ENCODE assay signal across 18 mouse cellular contexts in the genomic region with DNA sequence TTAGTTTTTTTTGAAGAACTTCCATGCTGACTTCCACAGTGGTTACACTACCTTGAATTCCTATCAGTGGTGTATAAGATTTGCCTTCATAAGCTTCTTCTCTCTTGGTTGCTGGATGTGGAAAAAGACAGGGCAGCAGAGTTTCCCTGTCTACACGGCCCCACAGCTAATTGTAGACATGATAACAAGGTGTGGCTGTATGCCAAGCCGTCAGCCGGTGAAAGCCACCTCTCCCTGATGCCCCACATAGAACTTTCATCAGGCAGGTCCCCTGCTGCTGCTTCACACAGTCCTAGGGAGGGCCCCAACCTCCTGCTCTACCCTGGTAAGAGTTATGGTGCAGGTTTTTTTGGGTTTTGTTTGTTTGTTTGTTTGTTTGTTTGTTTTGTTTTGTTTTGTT. TPM values are rescaled to one million over a fixed set of nuclear protein-coding genes. Genes with fewer than 3 reads are reported as not detected.
DNase-seq lines count a peak whose midpoint lies in the region; ATAC-seq lines count a peak whose summit lies in the region.
"Had no signal": no experiment of that assay in that cellular context is flagged by ENCODE, and none has a peak within 500 bp of the region (broad histone marks: within the 10 kb centered on the region; RNA-seq: fewer than 3 reads in every experiment).

No protein-coding gene starts in this region.

- H3K4me3 ChIP-seq in heart, embryonic 10.5 days = no peak overlapping the region
- H3K4me3 ChIP-seq in heart, embryonic 12.5 days = no peak overlapping the region
- H3K4me3 ChIP-seq in heart, embryonic 16.5 days (ENCODE audit: low read length) = no peak overlapping the region
- H3K4me3 ChIP-seq in midbrain, embryonic 16.5 days (ENCODE audit: low read depth, low read length) = no peak overlapping the region
- H3K4me3 ChIP-seq: embryonic facial prominence, embryonic 12.5 days; forebrain, embryonic 12.5 days; hindbrain, embryonic 13.5 days had no signal

- WGBS in heart, embryonic 10.5 days = 31% methylated on average over 3 of the region's 3 CpGs
- 25% methylated on average over 3 of the region's 3 CpGs for WGBS in heart, embryonic 12.5 days
- 22% methylated on average over 3 of the region's 3 CpGs for WGBS in heart, embryonic 16.5 days
- WGBS in midbrain, embryonic 16.5 days = 78% methylated on average over 3 of the region's 3 CpGs

- peaks cover 34% of the 10 kb centered on the region for H3K4me1 ChIP-seq in heart, embryonic 10.5 days
- peaks cover 26% of the 10 kb centered on the region for H3K4me1 ChIP-seq in heart, embryonic 12.5 days (replicated peaks)
- peaks cover 23% of the 10 kb centered on the region for H3K4me1 ChIP-seq in heart, embryonic 16.5 days (ENCODE audit: control insufficient read depth, insufficient read depth, low read length)
- H3K4me1 ChIP-seq in midbrain, embryonic 16.5 days (ENCODE audit: control insufficient read depth, insufficient read depth, low read length) = peaks cover 12% of the 10 kb centered on the region; the same call in 1 of the 2 replicates
- H3K4me1 ChIP-seq: embryonic facial prominence, embryonic 12.5 days had no signal

- no peaks in the 10 kb centered on the region for H3K9me3 ChIP-seq in heart, embryonic 10.5 days
- H3K9me3 ChIP-seq in heart, embryonic 12.5 days (replicated peaks) = no peaks in the 10 kb centered on the region
- 0 out of 2 replicates have a peak, but pooled peaks cover 2% of the 10 kb centered on the region for H3K9me3 ChIP-seq in heart, embryonic 16.5 days (replicated peaks; ENCODE audit: control insufficient read depth, low read length)
- no peaks in the 10 kb centered on the region for H3K9me3 ChIP-seq in midbrain, embryonic 16.5 days (replicated peaks; ENCODE audit: control insufficient read depth, low read length, poor library complexity, severe bottlenecking)
- H3K9me3 ChIP-seq: embryonic facial prominence, embryonic 12.5 days; forebrain, embryonic 12.5 days; hindbrain, embryonic 13.5 days had no signal

- no peaks in the 10 kb centered on the region for H3K27me3 ChIP-seq in heart, embryonic 10.5 days (ENCODE audit: insufficient read depth, poor library complexity, severe bottlenecking)
- no peaks in the 10 kb centered on the region for H3K27me3 ChIP-seq in heart, embryonic 12.5 days (replicated peaks)
- H3K27me3 ChIP-seq in heart, embryonic 16.5 days (ENCODE audit: control insufficient read depth, insufficient read depth, low read length) = no peaks in the 10 kb centered on the region
- H3K27me3 ChIP-seq in midbrain, embryonic 16.5 days (ENCODE audit: control insufficient read depth, insufficient read depth, low read depth, low read length) = 0 out of 2 replicates have a peak, but pooled peaks cover 3% of the 10 kb centered on the region
- H3K27me3 ChIP-seq: embryonic facial prominence, embryonic 12.5 days; hindbrain, embryonic 13.5 days had no signal

- no peak overlapping the region for H3K9ac ChIP-seq in heart, embryonic 12.5 days
- H3K9ac ChIP-seq in heart, embryonic 16.5 days (ENCODE audit: low read length) = no peak overlapping the region
- no peak overlapping the region for H3K9ac ChIP-seq in midbrain, embryonic 16.5 days (ENCODE audit: low read depth, low read length)
- H3K9ac ChIP-seq: embryonic facial prominence, embryonic 12.5 days; forebrain, embryonic 12.5 days; hindbrain, embryonic 13.5 days had no signal

- no peak overlapping the region for H3K4me2 ChIP-seq in heart, embryonic 12.5 days
- H3K4me2 ChIP-seq in heart, embryonic 16.5 days (ENCODE audit: low read depth, low read length) = peak overlapping the region; percentile 0; the same call in 1 of the 2 replicates
- no peak overlapping the region for H3K4me2 ChIP-seq in midbrain, embryonic 16.5 days (ENCODE audit: low read length)
- H3K4me2 ChIP-seq: embryonic facial prominence, embryonic 12.5 days; forebrain, embryonic 12.5 days; hindbrain, embryonic 13.5 days had no signal

- intact Hi-C loops in heart, postnatal 36 days (cut with DNase I) = loop anchor here (10.0 kb wide), 1 partner anchor 204 kb away; no protein-coding TSS in a partner anchor
- intact Hi-C loops in heart, postnatal 10 days (cut with DNase I) = loop anchor here (10.0 kb wide), 1 partner anchor 194 kb away; no protein-coding TSS in a partner anchor

- ATAC-seq in heart, embryonic 12.5 days (ENCODE audit: insufficient number of reproducible peaks, low FRiP score) = no peak
- ATAC-seq in heart, embryonic 16.5 days (replicated peaks; ENCODE audit: extremely low read depth, insufficient read depth, low FRiP score) = peak; percentile 29; the same call in 1 of the 2 replicates
- ATAC-seq in midbrain, embryonic 16.5 days = no peak
- ATAC-seq: forebrain, embryonic 16.5 days; hindbrain, postnatal 0 days had no signal

- 0 out of 2 replicates have a peak overlapping the region, but pooled peaks have one; percentile 25 for H3K27ac ChIP-seq in heart, embryonic 10.5 days
- no peak overlapping the region for H3K27ac ChIP-seq in heart, embryonic 12.5 days (ENCODE audit: poor library complexity, severe bottlenecking)
- H3K27ac ChIP-seq in heart, embryonic 16.5 days (ENCODE audit: low read length) = peak overlapping the region; percentile 49; the same call in 1 of the 2 replicates
- H3K27ac ChIP-seq in midbrain, embryonic 16.5 days (ENCODE audit: low read length) = no peak overlapping the region
- H3K27ac ChIP-seq: embryonic facial prominence, embryonic 12.5 days; forebrain, embryonic 12.5 days; hindbrain, embryonic 13.5 days; hindbrain, postnatal 0 days had no signal

- DNase-seq in heart, embryonic 10.5 days (ENCODE audit: low spot score) = no peak
- no peak for DNase-seq in heart, postnatal 36 days
- peak; percentile 62 to 72 for DNase-seq in heart, postnatal 10 days
- no peak for DNase-seq in layer of hippocampus, adult 8-10 months (ENCODE audit: low spot score in 2 of 2)
- DNase-seq: adrenal gland, adult 8-10 months; adrenal gland, postnatal 36 days; cerebellum, adult 8-10 months; gastrocnemius, postnatal 10 days; kidney, adult 11 months; kidney, adult 9 months had no signal

- H3K36me3 ChIP-seq in heart, embryonic 10.5 days = no peaks in the 10 kb centered on the region
- H3K36me3 ChIP-seq in heart, embryonic 12.5 days = no peaks in the 10 kb centered on the region
- H3K36me3 ChIP-seq in heart, embryonic 16.5 days (ENCODE audit: control insufficient read depth, insufficient read depth) = no peaks in the 10 kb centered on the region
- no peaks in the 10 kb centered on the region for H3K36me3 ChIP-seq in midbrain, embryonic 16.5 days (ENCODE audit: control insufficient read depth, insufficient read depth, low read length)
- H3K36me3 ChIP-seq: embryonic facial prominence, embryonic 12.5 days; forebrain, embryonic 12.5 days; hindbrain, embryonic 13.5 days had no signal

RNA-seq across cellular contexts. Expression of gene Sh3pxd2a, which starts 4.5 kb away (rescaled TPM):
- 3.4 and 3.9 TPM in 2 replicates for polyA plus RNA-seq in heart, embryonic 10.5 days (2016; fragmentation: Nextera tagmentation; extraction: Ambion mirVana)
- polyA plus RNA-seq in heart, embryonic 12.5 days (2016; fragmentation: Nextera tagmentation; extraction: Ambion mirVana) = 6.2 TPM in 2 replicates
- 4.5 and 6.3 TPM in 2 replicates for polyA plus RNA-seq in heart, embryonic 16.5 days (2015; fragmentation: Nextera tagmentation; extraction: Ambion mirVana)
- 10 to 100 TPM; 47.7 to 59.2 TPM for total RNA-seq in heart, postnatal 36 days (2021)
- total RNA-seq in heart, postnatal 10 days (2021) = 10 to 100 TPM; 87.9 to 93.7 TPM
- polyA plus RNA-seq in midbrain, embryonic 16.5 days (2015; fragmentation: Nextera tagmentation; extraction: Ambion mirVana) = 1.5 and 1.8 TPM in 2 replicates
- 10 to 100 TPM; 31.8 to 34.5 (median 32.9) TPM for total RNA-seq in layer of hippocampus, adult 8-10 months (2022)

Comparison
In these comparisons a context has a peak if more than half of its experiments do, and no peak if none do; other contexts are left out.
1. DNase-seq: peak in heart, postnatal 10 days (2 of 2); none in heart, embryonic 10.5 days (single experiment), heart, postnatal 36 days (0 of 2) and layer of hippocampus, adult 8-10 months (0 of 2).
2. H3K27ac ChIP-seq: peak in heart, embryonic 10.5 days (single experiment) and heart, embryonic 16.5 days (single experiment); none in heart, embryonic 12.5 days (single experiment) and midbrain, embryonic 16.5 days (single experiment).